Mouse (Mus musculus) brain, embryonic 18.5 days (tissue): ENCODE results near the gene Pym1.

ENCODE experiments used
- DNase-seq: peaks from one replicate; pipeline ENCODE4 v3.0.0-alpha.2; 2012; ENCODE audit warnings: low read depth, low spot score

Gene Pym1

DNA sequence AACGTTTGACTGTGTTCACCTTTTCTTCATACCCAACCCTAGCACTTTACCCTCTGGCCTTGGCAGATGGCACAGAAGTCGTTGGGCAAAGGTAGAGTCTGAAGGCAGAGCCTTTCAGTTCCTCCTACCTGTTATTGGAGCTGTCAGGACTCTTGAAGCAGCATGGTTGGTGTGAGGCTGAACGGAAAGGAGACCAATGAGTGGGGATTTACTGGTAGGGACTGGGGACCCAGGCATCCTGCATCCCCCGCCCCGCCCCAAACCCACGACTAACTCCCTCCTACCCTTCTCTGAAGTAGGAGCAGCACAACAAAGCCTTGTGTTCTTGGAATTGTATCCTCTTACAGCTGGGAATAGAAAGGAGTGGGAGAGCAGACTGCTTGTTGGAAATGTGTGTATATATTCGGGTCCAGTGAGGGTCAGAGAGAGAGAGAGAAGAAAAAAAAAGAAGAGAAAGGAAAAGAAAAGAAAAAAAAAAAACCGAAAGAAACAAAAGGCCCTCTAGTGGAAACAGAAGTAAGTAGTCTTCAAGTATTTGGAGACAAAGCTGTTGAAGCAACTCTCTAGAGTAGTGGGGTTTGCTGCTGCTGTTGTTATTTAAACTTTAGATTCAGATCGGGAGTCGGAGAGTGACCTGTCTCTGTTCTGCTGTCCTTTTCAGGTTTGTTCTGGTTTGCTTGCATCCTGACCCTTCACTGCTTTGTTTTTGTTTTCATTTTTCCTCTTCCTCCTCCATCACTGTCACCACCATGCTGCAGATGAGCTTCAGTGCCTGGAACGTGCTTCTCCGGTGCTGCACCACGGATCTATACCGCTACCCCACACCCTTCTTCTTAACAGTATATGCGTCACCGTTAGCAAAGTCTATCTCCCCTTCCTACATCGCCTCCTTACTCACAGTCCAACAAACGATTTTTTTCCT lies 2.7 kb upstream of the Pym1 start, which contains the start of gene Dgka:
Gene Dgka (minus strand): TSS at position 176 of the 922 bp plus-strand sequence.
- no peak for DNase-seq

DNA sequence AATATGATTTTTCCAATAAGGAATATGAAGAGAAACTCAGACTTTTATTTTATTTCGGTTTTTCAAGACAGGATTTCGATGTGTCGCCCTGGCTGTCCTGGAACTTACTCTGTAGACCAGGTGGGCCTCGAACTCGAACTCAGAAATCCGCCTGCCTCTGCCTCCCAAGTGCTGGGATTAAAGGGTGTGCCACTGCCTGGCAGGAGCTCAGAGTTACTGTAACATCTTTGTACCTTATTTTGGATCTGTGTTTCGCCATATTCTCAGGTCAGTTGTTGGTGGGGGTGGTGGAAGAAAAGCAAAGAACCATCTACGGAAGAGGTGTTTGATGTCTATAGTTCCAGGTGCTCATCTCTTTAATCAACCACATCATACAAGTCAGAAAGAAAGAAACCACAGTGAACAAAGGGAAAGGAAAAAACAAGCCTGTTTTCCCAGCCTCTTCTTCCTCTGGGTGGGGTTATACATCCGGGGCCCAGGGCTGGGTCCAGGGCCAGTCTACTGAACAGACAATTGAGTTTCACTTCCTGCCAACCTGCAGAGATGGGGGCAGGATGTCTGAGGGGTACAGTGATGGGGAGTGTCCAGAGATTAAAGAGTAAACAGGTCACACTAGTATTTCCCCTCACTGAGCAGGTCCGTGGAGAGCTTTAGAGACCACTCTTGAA lies 1.6 kb upstream of the Pym1 start:
- DNase-seq = no peak

DNA sequence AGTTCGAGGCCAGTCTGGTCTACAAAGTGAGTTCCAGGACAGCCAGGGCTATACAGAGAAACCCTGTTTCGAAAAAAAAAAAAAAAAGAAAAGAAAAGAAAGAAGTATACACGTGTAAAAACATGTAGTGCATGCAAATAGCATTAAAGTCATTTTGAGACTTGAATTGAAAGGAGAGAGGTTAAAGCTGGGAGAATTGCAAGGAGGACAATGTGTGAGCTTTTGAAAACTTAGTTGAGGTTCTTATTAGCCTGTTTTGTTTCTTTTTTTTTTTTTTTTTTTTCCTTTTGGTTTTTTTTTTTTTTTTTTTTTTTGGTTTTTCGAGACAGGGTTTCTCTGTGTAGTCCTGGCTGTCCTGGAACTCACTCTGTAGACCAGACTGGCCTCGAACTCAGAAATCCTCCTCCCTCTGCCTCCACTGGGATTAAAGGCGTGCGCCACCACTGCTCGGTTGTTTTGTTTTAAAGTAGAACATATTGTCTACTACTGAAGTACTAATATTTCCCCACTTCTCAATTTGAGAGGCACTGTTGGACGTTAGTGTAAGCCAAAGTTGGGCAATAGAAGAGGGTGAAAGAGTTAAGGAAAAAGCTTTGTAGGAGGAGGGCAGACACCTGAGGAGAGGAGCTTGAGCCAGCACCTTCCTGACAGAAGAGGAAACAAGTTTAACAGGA lies 580 bp upstream of the Pym1 start:
- DNase-seq = no peak

DNA sequence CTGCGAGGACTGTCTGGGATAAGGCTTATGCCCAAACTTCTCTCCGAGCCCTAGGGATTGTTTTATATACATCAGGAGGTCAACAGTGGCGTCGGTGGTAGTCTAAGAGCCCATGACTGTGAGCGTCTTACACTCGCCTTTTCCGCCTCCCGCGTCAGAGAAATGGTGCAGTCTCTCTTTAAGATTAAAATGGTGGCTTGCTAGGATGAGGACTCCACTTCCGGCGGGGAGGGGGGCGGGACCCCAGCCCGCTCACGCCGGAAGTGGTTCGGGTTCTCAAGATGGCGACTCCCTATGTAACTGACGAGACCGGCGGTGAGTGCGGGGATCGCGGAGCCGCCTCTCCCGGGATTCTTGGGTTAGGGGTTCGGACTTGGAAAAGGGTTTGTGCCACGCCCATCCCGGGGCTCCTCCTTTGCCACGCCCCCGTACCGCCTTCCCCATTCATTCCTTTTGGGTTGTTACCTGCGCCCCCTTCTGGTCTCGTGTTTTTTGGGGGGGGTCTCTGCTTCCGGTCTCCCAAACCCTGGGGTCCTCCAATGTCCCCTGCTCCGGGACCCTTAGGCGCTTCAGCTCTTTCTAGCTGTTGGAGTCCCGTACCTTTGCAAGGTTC lies 669 bp downstream of the Pym1 start:
- DNase-seq = peak; percentile 89

DNA sequence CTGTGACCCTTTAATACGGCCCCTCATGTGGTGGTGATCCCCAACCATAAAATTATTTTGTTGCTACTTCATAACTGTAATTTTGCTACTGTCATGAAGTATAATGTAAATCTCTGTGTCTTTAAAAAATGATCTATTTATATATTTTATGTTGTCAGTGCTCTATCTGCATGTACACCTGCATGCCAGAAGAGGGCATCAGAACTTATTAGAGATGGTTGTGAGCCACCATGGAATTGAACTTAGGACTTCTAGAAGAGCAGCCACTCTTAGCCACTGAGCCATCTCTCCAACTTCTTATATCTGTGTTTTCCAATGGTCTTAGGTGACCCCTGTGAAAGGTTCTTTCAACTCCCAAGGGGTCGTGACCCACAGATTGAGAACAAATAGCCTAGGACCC lies 25.2 kb downstream of the Pym1 start:
- no peak for DNase-seq

DNA sequence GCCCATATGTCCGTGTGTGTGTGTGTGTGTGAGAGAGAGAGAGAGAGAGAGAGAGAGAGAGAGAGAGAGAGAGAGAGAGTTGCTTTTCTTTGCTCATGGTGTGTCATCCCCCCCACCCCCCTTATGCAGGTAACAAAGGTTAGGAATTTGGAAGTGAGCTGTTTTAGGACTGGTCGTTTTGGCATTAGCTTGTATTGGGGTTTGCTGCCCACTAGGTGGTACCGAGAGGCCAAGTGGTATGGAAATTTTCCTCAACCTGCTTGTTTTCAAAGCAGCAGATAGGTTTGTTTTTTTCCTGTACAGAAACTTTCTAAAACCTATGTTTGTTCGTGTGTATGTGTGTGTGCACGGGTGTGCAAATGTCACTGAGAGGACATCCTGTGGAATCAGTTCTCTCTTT lies 26.0 kb downstream of the Pym1 start:
- no peak for DNase-seq

DNA sequence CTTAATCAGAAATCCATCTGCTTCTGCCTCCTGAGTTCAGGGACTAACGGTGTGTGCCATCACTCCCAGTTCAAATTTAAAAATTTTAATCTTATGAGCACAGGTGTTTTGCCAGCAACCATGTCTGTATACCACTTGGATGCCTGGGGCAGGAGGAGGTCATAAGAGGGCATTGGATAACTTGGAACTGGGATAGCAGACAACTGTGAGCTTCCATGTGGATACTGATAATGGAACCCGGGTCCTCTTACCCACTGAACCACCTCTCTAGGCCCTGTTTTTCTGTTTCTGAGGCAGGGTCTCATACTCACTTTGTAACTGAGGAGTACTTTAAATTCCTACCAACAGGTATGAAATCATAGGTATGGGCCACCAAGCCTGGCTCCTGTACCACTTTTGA lies 30.8 kb downstream of the Pym1 start:
- no peak for DNase-seq

DNA sequence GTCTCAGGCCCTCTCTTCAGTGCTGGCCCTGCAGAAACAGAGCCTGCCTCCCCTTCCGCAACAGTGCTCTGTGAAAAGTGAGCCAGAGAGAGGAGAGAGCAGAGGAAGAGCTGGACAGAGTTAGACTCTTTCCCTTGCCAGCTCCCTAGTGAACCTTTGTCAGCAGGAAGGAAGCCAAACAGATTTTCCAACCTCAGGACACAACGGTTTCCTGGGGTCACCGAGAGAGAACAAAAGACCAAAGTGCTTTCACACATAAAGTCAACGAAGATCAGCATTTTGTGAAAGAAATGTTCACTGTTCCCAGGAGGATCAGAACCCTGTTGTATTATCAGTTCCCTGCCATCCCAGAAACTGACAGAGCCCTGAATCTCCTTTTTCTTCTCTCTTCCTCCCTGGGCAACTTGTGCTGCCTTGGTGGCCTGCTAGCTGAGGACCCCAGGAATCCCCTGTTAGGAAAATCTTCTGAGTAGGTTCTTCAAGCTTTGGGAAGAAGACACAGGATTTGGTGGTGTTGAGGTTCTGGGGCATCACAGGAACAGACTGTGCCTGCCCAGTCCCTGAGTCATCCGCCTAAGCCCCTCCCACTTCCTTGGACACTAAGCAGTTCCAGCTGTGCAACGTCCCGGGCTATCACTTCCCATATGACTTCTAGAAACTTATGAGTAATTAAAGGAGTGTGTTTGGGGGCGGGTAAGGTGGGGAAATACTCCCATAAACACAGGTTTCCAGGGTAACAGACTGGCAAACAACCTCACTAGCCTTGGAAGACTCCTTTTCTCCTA lies 31.5 kb downstream of the Pym1 start:
- DNase-seq = no peak

DNA sequence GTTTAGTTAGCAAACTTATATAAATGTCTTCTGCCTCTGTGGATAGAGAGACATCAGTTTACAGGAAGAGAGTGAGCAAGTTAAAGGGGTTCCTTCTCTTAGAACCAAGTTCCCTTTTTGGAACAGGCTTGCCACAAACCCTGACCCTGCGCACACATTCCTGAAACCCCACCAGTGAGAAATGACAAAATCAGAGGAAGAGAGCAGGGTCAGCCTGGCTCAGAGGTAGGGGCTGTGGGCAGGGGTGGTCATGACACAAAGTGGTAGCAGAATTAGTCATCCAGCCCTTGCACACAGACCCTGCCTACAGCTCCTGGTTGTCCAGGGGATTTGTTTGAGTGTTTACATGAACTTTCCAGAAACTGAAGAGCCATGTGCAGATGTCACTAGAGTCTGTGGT lies 32.5 kb downstream of the Pym1 start:
- no peak for DNase-seq

DNA sequence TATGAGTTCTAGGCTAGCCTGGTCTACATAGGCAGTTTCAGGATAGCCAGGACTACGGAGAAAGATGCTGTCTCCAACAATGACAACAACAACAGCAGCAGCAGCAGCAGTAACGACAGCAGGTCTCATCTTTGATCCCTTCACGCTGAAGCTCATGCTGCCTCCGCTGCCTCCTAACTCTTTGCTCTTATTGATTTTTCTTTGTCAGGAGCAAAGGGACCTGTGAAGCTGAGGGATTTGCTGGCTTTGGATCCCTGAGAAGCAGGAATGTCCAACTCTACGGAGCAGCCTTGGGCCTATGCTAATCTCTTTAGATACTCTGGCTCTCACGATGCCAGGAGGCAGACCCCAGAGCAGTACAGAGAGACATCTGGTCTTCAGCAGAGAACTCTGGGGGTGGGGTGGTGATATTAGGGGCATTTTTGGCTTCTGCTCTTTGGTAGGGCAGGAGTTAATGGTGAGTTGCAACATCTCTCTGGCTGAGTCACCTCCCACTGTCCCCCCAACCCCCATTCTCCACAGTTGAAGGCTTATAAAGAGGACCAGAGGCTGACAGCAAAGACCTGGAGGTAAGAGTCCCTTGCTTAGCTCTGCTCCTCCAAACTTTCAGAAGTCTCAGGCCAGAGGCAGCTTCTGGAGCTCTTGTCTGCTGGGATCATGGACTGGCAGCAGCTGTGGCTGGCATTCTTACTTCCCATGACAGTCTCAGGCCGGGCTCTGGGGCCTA lies 42.9 kb downstream of the Pym1 start, which contains the start of gene Mmp19:
Gene Mmp19 (plus strand): TSS at position 513 of the 727 bp plus-strand sequence.
- no peak for DNase-seq

DNA sequence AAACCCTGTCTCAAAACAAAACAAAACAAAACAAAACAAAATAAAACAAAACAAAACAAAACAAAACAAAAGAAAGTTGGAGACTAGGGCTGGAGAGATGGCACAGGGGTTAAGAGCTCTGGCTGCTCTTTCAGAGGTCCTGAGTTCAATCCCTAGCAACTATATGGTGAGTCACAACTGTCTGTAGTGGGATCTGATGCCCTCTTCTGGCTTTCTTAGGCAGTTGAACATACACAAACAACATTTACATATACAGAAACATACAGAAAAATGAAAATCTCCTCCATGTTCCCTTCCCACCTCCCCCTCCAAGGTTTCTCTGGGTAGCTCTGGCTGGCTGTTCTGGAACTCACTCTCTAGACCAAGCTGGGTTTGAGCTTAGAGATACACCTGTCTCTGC lies 44.4 kb downstream of the Pym1 start:
- no peak for DNase-seq

DNA sequence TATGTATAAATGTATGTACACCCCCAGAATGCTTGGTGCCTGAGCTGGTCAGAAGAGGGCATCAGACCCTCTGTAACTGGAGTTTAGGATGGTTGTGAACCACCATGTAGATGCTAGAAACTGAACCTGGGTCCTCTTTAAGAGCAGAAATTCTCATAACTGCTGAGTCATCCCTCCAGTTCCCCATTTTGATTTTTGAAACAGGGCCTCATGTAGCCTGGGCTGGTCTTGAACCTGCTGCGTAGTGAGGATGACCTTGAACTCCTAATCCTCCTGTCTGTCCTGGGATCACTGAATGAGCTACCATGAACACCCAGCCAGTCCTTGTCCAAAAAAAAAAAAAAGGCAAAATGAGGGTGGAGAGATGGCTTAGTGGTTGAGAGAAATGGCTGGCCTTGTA lies 45.6 kb downstream of the Pym1 start:
- no peak for DNase-seq

DNA sequence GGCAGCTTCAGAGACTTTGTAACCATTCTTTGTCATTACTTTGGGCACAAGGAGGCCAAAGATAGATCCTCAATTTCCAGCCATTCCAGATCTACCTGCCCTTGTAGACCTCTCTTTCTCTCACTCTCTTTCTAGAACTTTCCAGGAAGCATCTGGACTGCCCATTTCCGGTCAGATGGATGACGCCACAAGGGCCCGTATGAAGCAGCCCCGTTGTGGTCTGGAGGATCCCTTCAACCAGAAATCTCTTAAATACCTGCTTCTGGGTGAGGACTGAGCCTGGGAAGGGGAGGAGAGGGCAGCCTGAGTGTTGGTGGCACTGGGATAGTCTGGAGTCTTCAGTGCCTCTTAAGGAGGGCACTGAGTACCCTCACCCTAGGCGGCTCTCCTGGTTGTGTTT lies 46.7 kb downstream of the Pym1 start:
- DNase-seq = no peak

DNA sequence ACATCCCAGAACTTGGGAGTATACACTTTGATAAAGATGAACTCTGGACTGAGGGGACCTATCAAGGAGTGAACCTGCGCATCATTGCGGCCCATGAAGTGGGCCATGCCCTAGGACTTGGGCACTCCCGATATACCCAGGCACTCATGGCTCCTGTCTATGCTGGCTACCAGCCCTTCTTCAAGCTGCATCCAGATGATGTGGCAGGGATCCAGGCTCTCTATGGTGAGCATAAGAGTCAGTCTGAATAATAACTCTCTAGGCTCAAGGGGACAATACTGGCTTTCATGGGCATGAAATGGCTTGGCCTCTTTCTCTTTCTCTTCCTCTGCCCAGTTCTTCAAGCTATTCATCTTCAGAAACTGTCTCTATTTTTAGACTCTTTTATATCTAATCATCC lies 47.9 kb downstream of the Pym1 start:
- no peak for DNase-seq

DNA sequence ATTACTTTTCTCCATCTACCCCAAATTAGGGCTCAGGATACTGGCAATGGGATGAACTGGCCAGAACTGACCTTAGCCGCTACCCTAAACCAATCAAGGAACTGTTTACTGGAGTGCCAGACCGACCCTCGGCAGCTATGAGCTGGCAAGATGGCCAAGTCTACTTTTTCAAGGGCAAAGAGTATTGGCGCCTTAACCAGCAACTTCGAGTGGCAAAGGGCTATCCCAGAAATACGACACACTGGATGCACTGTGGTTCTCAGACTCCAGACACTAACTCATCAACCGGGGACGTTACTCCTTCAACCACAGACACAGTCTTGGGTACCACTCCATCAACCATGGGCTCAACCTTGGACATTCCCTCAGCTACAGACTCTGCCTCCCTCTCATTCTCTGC lies 51.0 kb downstream of the Pym1 start:
- DNase-seq = no peak

DNA sequence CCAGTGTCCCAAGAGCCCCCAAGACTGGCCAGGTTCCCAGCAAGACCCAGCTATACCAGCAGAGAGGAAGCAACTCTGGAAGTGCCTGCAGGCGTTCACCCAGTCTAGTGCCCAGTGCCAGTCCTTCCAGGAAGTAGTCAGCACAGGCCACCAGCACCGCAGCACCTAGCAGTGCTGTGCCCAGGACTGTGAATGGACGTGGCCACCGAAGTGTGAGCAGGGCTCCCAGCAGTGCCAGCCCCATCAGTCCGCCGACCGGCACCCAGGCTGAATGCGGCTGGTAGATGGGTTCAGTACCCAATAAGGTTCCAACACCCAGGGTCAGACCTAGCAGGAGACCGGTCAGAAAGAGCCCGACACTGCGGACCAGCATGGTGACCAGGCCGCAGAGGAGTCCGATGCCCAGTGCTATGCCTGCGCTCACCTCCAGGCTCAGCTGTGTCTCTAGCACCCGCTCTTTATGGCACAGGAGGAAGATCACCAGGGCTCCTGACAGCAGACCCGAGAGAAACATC lies 54.3 kb downstream of the Pym1 start:
- DNase-seq = no peak

DNA sequence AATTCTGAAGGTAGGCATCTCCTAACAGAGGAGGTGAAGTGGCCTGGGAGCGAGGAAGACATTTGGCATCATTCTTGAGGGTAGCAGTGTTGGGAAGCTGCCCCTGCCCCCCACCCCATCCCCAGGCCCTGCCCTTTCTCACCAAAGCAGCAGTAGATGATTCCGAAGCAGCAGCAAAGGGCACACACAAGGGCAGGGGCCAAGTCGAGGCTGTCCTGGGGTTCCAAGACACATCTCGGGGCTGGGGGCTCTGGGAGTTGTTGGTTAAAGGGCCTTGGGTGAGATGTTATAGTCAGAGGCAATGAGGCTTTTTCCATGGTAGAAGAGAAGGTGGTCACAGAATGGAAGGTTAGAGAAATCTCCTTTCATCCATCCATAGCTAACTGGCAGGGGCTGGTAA lies 55.3 kb downstream of the Pym1 start:
- no peak for DNase-seq

DNA sequence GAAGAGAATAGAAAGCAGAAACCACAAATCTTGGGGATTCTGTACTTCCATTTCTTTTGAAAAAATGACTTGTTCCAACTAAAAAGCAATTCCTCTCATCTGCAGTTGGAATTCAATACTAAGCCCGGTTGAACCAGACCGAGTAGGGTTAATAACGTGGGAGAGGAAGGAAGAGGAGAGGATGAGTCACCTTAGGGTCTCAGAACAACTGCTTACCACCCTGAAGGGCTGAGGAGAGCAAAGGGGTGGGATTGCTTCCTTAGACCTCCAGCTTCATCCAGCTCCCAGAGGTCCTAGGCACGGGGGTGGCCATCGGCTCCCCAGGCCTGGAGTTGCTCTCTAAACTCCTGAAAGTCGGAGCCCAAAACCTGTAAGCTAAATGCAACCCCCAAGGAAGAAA lies 55.7 kb downstream of the Pym1 start:
- DNase-seq = no peak

DNA sequence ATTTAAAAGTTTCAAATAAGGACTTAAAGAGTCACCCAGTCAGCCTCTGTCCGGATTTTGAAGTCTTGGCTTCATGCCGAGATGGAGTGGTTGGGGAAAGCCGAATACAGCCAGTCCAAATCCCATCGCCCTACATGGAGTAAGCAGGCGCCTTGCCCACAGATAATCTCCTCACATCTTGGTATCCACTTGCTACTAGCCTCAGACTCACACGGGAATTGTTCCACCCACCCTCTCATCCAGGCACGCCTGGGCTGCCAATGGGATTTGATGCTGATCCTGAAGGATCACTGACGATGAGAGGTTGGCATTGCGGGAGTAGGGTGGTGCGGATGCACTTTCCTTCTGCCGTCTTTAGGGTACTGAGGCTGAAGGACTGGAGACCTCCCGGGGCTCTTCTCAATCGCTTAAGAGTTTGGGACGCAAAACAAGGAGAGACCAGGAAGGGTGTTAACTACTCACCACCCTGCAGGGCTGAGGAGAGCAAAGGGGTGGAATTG lies 56.1 kb downstream of the Pym1 start, which contains the start of gene Dnajc14:
Gene Dnajc14 (plus strand): TSS at position 292 of the 500 bp plus-strand sequence.
- DNase-seq = peak; percentile 42
